Mouse (Mus musculus): Measurements from ENCODE around the gene Mafg. TPM values are rescaled to one million over a fixed set of nuclear protein-coding genes. Genes with fewer than 3 reads are reported as not detected.
"Not testable (repeated sequence)": the region's sequence is repeated elsewhere in the genome, so short reads cannot be mapped to it uniquely, and the experiment has no call there.

The Mafg gene
- total RNA-seq, 2 experiments from 2014 or later: 76.5 to 103 TPM

DNA sequence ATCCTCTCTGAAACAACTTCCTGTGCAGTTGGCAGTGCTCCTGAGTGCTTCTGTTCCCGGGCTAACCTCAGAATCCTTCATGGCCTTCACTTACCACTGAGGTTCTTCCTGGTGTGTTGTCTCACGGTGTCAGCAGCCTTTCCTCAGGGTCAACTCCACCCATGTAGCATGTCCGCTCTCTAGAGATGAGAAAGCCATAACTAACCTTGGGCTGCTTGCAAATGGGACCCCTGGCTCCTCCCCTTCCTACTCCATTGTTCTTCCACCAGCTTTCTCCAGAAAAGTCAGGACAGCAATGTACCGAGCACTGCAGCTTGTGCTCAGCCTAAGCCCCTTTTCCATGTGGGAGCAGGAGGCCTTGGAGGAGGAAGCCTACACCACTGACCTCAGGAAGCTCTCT lies 26.6 kb downstream of the Mafg start:
- no peak for DNase-seq (ENCODE audit: low spot score in 2 of 2)
- intact Hi-C loops (cut with DNase I): no loop called here

GRCm38 (mm10) chr11:120605667-120606066 lies 27.7 kb downstream of the Mafg start:
- intact Hi-C loops (cut with DNase I): no loop called here
- DNase-seq (ENCODE audit: low spot score in 2 of 2): no peak

DNA sequence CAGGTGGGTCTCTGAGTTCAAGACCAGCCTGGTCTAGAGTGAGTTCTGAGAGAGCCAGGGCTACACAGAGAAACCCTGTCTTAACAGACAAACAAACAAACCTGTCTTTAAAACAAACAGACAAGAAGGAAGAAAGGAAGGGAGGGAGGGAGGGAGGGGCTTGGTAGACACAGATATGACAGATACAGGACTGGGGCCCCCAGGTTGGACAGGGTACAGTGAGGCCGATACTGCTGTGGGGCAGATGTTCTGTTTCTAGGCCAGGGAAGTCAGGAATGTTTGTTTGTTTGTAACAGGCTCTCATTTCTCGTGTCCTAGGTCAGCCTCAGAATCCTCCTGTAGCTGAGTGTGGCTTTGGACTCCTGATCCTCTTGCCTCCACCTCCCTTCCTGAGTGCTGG lies 29.9 kb downstream of the Mafg start:
- intact Hi-C loops (cut with DNase I): no loop called here
- DNase-seq (ENCODE audit: low spot score in 2 of 2): no peak

DNA sequence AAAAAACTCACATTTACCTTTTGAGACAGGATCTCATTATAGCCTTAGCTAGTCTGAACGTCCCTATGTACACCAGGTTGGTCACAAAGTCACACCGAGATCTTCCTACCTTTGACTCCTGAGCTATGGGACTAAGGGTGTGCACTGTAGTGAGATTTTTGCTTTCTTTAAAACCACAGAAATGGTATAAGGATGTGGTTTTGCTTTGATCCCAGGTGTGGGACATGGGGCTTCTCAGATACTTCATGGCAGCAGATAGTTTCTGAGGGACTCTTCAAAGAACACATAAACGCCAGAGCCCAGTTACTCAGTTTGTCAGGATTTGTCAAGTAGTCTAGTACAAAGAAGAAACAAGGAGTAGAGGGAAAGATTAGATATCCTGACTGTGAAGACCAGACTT lies 32.7 kb downstream of the Mafg start:
- intact Hi-C loops (cut with DNase I): no loop called here
- DNase-seq (ENCODE audit: low spot score in 2 of 2): no peak

DNA sequence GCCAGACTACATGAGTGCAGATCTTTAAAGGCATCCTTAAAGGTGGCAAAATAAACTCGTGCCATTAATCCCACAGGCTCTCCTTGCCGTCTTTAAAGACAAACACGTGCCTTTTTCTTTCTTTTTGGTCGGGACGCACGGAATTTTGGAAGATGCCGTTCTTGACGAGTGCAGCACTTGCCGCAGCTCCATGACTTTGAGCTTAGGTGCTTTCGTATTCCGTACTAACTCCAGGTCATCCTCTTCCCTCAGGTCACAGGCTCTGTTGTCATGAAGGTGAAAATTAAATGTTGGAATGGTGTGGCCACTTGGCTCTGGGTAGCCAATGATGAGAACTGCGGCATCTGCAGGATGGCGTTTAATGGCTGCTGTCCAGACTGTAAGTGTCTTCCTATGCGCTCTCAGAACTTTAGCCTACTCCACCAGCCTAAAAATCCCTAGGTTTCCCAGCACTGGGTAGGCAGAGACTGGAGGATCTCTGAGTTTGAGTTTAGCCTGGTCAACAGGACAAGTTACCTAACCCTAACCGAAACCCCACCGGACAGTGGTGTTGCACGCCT lies 34.3 kb downstream of the Mafg start:
- intact Hi-C loops (cut with DNase I): no loop called here
- no peak for DNase-seq (ENCODE audit: low spot score in 2 of 2)

GRCm38 (mm10) chr11:120598283-120598989 lies 35.0 kb downstream of the Mafg start, which contains the start of the genes Alyref and Anapc11:
Alyref (minus strand) TSS chr11:120598365.
Anapc11 (plus strand) TSS chr11:120598421.
- DNase-seq (ENCODE audit: low spot score in 2 of 2): peak; percentile 92 to 94
- intact Hi-C loops (cut with DNase I): no loop called here

DNA sequence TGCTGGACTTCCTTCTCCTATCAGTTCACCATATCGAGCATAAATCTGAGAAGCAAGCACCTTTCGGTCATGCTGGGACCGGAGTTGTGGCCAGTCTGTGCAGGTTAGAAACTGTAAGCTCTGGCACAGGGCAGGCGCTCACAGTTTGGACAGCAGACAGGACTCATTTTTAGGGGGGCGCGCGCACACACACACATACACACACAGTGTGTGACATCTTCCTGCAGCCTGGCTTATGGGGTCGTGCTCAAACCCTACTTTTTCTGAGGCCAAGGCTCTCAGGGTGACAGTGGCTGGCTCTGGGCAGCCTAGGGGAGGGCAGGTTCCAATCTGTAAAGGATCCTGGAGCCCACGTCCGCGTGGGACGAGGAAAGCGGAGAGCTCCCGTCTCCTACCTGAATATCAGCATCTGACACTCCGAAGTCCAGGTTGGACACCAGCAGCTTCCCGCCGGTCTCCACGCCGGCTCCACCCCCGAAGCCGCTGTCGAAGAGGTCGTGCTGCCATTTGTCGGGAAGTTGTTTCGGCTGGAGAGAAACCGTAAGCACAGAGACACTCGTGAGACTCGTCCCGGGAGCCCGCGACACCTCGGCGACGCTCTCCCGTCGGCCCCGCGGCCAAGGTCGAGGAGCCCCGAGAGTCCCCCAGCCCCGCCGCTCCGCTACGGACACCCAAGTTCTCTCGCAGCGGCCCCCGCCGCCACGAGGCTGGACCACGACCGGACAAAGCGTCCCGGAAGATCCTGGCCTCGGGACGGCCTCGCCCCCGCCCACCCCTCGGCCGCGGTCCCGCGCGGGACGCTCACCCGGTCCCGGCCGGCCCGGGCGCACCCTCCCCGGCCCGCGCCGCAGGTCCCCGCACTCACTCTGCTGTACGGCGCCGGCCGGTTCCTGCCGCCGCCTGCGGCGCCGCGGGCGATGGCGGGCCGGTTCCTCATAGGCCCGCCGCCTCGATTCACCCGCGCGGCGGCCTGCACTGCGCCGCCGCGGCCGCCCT lies 35.9 kb downstream of the Mafg start:
- DNase-seq (ENCODE audit: low spot score in 2 of 2): no peak

DNA sequence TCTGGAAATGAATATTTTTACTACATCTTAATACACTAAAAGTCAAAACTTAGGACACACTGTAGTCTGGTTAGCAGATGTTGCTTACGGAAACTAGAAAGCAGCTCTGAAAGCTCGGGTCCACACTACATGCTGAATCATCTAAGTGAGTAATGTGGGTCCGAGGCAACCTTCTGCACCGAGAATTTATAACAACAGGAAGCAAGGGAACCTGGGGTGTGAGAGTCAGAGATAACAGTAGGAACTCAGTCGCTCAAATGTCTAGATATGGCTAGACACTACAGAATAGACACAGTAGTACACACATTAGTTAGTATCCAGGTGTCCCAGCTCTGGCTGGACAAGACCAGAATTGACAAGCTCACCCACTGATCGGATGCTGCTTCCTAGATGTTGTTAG lies 44.9 kb downstream of the Mafg start:
- intact Hi-C loops (cut with DNase I): no loop called here
- DNase-seq (ENCODE audit: low spot score in 2 of 2): no peak

More for the DNA sequence above, 35.9 kb downstream of the Mafg start:
- intact Hi-C loops (cut with DNase I): no loop called here

DNA sequence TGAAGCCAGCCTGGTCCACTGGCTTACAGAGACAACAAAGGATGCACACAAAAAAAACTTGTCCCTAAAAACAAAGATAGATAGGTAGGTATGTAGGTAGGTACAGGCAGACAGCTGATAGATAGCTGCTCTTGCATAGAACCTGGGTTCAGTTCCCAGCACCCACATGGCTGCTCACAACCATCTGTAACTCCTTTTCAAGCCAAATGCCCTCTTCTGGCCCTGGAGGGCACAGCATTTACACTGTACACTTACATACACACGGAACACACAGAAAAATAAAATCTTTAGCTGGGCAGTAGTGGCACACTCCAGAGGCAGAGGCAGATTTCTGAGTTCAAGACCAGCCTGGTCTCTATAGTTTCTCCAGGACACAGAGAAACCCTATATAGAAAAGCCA lies 49.5 kb downstream of the Mafg start:
- no peak for DNase-seq (ENCODE audit: low spot score in 2 of 2)
- intact Hi-C loops (cut with DNase I): no loop called here

- intact Hi-C loops (cut with DNase I); DNase-seq (ENCODE audit: low spot score in 2 of 2): not testable (repeated sequence)
These were observed 50.5 kb downstream of the Mafg start for GRCm38 (mm10) chr11:120582982-120583293.

DNA sequence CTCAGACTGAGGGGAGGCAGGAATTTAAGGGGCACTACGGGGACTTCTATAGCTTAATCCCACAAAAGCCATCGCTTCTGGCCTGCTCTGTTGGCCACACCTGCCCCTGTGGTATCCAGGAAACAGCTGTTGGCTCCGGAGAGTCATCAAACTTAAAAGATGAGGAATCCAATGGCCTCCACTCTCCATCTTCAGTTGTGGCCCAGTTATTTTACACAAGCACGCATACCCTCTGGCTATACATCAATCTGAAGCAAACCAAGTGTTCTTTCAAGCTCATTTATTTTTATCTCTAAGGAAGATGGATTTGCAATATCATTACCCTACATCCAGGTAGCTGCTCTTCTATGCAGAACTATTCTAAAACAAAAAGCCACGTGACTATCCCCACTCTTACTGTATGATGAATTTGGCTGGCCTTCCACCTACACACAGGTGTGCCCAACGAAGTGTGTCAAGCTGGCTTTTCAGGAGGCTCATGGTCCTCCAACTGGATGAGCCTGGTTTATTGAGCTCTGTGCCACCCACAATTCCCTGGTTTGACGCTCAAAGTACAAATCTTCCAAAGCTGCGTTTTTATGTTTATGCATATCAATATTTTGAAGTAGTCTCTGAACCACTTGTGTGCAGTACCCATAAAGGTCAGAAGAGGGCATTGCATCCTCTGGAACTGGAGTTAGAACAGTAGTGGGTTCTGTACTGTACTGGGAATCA lies 51.0 kb downstream of the Mafg start:
- intact Hi-C loops (cut with DNase I): no loop called here
- DNase-seq (ENCODE audit: low spot score in 2 of 2): no peak

- intact Hi-C loops (cut with DNase I): loop anchor here (1.0 kb wide), 1 partner anchor 8 kb away; the partner anchor contains the start of gene P4hb
- DNase-seq (ENCODE audit: low spot score in 2 of 2): peak; percentile 93
These were observed 51.7 kb downstream of the Mafg start, which contains the start of gene Arhgdia for GRCm38 (mm10) chr11:120581490-120582267. Arhgdia (minus strand) TSS chr11:120581624.

- intact Hi-C loops (cut with DNase I): loop anchor here (1.0 kb wide), 1 partner anchor 8 kb away; the partner anchor contains the start of gene P4hb
- DNase-seq (ENCODE audit: low spot score in 2 of 2): peak; percentile 45 to 50
These were observed 52.5 kb downstream of the Mafg start for GRCm38 (mm10) chr11:120580871-120581331.

DNA sequence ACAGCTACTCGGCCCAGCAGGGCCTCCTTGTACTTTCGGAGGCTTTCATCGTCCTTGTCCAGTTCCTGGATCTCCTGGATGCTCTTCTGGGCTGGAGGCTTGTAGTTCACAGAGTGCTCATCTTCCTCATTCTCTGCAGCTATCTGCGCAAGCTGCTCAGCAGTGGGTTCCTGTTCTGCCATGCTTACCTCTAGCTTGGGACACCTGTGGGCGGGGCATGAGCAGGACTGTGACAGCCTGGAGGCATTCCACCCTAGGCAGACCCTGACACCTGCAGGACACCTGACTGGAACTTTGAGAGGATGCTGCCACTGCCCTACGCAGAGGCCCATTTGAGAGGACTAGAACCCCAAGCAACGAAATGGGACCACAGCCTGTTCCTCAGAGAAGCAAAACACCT lies 53.2 kb downstream of the Mafg start:
- DNase-seq (ENCODE audit: low spot score in 2 of 2): peak in 1 of 2 experiments; percentile 6
- intact Hi-C loops (cut with DNase I): no loop called here

DNA sequence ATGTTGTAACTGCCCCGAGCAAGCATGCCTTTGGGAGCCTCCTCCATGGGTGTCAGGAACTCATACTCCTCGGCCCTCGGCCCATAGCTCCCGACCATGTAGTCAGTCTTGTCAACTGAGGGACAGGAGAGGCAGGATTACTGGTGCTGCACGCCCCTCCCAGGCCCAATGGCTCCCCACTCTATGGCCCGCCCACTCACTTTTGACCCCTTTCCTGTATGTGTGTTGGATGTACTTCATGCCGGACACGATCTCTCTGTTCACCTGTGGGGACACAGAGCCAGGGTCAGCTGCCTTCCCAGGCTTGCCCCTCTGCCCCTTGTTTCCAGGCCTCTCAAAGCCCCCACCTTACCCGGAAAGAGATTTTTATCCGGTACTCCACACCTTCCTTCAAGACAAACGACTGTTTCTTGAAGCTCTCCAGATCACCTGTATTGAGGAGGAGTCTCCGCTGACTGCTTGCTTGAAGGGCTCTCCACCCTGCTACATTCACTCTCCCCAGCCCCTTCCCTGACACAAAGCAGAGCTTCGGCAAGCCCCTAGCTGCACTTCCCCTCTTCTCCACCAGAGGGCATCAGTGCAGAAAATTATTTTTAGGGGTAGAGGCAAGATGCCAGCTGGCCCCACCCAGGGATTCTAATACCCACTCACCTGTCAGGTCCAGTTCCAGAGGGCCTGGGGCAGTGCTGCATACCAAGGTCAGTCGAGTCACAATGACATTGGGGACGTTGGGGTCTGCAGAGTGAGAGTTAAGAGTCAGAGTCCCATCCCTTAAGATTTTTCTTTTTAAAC lies 53.9 kb downstream of the Mafg start:
- DNase-seq (ENCODE audit: low spot score in 2 of 2): peak; percentile 57 to 66
- intact Hi-C loops (cut with DNase I): loop anchor here (10.0 kb wide), 1 partner anchor 95 kb away; the partner anchor contains the start of gene Mrpl12

- no peak for DNase-seq (ENCODE audit: low spot score in 2 of 2)
- intact Hi-C loops (cut with DNase I): loop anchor here (10.0 kb wide), 1 partner anchor 94 kb away; the partner anchor contains the start of gene Mrpl12
These were observed 54.6 kb downstream of the Mafg start for GRCm38 (mm10) chr11:120578694-120579243.

DNA sequence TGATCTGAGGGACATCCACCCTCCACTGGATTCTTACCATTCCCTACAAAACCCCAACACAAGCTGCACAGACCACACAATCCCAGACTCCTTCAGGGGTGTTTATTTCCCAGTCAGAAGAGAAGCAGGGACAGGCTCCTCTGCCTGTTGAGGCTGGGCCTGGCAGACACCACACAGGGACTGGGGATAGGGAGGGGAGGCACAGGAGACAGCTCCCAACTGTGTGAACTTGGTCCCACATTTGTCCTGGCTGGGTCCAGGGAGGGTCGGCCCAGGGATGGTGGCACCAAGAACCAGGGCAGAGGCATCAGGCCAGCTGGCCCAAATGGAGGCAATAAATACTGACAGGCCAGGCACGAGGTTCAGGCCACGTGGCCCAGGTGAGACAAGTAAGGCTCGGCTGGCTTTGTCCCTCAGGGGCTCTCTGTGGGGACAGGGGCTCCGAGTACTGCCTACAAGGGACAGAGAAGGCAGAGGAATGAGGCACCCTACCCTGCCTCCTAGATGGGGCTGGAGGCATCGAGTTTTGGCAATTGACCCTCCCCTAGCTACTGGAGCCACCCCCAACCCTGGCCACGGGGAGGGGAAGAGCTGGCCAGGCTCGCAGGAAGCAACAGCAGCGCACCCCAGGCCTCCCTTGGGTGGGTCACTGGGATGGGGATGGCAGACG lies 55.2 kb downstream of the Mafg start:
- intact Hi-C loops (cut with DNase I): loop anchor here (10.0 kb wide), 1 partner anchor 93 kb away; the partner anchor contains the start of gene Mrpl12

More for the DNA sequence above, 55.2 kb downstream of the Mafg start:
- no peak for DNase-seq (ENCODE audit: low spot score in 2 of 2)
